Mouse (Mus musculus): ENCODE data around the gene Ceacam16.

The Ceacam16 gene

GRCm38 (mm10) chr7:19861199-19861598 is at the start of gene Ceacam16:
Gene Ceacam16 (minus strand): TSS chr7:19861299.
- no peak for DNase-seq

GRCm38 (mm10) chr7:19910421-19911291 is 49.6 kb upstream of the Ceacam16 start:
- DNase-seq = peak; percentile 69 to 75

DNA sequence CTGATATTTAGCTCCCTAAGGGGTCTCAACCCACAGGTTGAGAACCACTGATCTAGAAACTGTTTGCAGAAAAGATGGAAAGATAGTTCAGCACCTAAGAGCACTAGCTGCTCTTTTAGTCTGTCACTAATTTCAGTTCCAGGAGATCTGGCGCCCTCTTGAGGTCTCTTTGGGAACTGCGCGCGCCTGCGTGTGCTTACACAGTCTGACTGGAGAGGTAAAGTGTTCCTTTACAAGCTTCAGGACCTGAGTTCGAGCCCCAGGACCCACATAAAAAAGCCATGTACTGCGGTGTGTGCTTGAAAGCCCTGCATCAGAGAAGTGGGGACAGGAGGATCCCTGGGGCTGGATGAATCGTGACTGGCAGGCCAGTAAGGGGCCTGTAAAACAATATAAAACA is 28.8 kb upstream of the Ceacam16 start:
- DNase-seq = no peak

DNA sequence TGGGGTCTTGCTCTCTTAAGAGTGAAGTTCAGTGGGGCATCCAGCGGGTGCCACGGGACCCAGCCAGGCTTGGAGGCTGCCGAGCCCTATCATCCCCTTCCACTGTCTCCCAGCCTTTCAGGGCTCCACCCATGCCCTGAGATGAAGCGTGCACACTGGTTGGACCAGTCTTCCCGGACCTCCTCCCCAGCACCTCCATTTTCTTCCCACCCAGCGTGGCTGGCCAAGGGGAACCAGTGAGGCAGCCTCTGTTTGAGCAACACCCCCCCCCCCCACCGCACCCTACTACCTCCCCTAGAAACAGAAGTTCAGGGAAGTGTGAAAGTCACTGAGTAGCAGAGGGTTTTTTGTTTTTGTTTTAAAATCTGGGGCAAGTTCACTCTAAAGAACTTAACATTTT is 26.8 kb upstream of the Ceacam16 start, which contains the start of gene Ceacam19:
TSS of gene Ceacam19 (minus strand) at position 117 of the 400 bp plus-strand sequence.
- DNase-seq = no peak

DNA sequence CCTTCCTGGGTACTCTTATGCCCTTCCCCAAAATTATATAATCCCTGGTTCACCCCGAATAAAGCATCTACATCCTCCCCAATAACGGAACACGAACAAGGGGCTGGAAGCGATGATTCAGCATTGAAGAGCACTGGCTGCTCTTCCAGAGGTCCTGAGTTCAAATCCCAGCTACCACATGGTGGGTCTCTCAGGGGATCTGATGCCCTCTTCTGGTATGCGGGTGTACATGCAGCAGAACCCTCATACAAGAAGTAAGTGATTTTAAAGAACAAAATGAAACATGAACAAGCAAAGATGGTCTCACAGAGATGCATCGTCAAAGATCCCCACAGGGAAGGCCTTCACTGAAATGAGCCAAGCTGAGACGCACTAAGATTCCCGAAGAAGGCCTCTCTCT is 19.7 kb upstream of the Ceacam16 start:
- DNase-seq = no peak

GRCm38 (mm10) chr7:19876781-19877425 is 15.8 kb upstream of the Ceacam16 start:
- DNase-seq = no peak

- no peak for DNase-seq
These were observed 15.0 kb upstream of the Ceacam16 start for GRCm38 (mm10) chr7:19875948-19876682.

DNA sequence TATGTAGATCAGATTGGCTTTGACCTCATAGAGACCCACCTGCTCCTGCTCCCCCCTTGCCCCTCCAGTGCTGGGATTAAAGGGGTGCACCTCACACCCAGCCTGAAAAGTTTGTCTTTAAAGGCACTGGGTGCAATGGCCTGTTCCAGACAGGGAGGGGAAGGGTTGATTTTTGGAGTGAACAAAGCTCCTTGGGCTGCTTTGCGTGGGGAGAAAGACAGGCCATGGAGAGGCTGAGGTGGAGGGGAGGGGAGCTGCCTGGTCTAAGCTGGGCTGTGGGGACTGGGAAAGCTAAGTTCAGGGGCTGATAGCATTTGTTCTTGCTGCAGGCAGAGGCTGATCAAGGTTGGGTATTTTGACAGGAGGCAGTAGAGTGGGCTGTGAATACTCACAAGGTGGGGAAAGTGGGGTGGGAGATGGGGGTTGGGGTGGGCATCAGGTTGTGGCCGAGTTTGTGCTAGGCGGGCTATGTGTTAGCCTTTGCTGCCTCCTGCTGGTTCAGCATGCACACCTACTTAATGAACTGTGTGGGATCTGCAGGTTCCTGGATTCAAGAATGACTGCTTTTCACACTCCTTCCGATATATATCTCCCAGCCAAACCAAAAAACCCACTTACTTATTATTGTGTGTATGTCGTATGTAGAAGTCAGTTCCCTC is 11.0 kb upstream of the Ceacam16 start:
- DNase-seq = peak in 1 of 2 experiments; percentile 27

GRCm38 (mm10) chr7:19871137-19871621 is 10.1 kb upstream of the Ceacam16 start:
- peak; percentile 21 to 41 for DNase-seq

GRCm38 (mm10) chr7:19867751-19868399 is 6.8 kb upstream of the Ceacam16 start:
- DNase-seq = no peak

GRCm38 (mm10) chr7:19866490-19866889 is 5.4 kb upstream of the Ceacam16 start:
- DNase-seq = no peak

- no peak for DNase-seq
These were observed 4.3 kb upstream of the Ceacam16 start for GRCm38 (mm10) chr7:19865246-19866036.

DNA sequence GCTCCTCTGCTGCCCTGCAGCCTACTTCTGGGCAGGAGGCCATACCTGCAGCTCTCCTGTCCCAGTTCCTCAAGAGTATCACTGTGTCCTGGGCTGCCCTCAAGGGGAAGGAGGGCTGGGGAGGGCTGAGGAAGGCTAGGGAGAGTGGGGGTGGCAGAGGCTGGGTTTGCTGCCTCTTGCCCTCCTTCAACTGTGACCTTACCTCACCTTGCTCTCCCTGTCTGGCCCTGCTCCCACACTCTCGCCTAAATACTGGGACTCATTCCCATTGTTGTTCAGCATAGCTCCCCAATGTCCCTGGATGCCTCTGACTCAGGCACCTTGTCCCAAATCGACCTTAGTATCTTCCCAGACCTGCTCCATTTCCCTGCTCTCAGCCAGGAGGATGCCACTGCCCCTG is 3.1 kb upstream of the Ceacam16 start:
- no peak for DNase-seq

- DNase-seq = no peak
These were observed 1.4 kb downstream of the Ceacam16 start for GRCm38 (mm10) chr7:19859740-19860139.

DNA sequence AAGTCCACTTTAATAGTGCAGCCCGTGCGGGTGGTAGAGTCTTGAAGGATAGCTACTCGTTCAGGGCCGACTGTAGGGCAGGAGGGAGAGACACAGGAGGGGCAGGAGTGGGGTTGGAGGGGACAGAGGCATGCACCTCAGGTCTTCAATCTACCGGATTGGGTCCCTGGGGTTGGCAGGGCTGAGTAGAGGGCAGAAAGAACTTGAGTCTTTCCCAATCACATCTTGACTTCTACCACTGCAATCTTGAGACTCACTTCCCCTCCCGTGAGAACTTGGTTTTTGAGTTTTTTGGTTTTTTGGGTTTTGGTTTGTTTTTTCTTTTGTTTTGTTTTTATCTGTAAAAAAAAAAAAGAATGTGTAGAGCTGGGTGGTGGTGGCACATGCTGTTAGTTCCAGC is 4.8 kb downstream of the Ceacam16 start:
- no peak for DNase-seq

DNA sequence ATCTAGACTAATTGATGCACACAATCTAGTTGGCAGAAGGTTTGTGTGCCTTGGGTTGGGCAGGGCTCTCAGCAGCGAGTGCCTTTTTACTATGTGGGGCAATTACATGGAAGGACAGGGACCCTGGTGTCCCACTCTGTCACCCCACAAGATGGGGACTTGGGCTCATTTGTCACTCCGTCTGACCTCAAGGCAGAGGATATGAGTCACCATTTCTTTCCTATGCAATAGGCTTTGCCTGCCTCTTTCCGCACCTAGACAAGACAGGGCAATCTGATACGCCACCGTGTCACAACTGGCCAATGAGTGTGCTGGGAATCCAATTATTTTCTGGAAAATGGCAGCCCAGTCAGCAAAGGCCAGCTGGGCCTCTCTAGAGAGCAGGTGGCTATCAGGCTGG is 5.4 kb downstream of the Ceacam16 start:
- DNase-seq = no peak

- no peak for DNase-seq
These were observed 7.6 kb downstream of the Ceacam16 start for GRCm38 (mm10) chr7:19853526-19853925.

DNA sequence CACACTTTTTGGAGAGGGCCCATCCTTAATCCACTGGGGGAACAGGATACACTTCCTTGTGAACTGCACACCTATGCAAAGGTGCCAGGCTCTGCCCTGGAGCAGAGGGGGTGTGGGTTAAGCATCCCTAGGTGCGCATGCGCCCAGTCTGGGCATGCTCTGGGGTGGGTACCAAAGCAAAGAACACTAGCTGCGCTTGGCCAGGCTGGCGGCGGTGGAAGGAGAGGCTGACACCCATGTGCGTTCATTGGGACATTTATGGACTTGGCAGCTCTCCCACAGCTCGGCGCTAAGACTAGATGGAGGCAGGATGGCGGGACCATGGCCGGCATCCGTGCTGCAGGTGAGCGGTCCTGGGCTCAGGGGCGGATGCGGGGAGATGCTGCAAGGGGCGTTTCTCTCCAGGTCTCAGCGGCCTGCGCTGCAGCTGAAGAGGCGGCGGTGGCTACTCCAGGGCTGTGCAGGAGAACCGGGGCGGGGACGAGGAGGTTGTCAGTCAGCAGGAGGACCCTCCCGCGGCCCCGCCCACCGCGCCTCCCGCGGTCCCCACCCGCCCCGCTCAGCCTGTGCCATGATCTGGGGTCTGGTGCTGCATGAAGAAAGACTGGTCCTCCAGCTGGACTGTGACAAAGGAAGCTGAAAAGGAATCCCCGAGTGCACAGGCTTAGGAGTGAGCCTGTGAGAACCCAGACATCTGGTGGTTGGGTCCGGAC is 9.1 kb downstream of the Ceacam16 start, which contains the start of gene Gm19345:
TSS of gene Gm19345 (plus strand) at position 146 of the 713 bp plus-strand sequence.
- no peak for DNase-seq

GRCm38 (mm10) chr7:19844521-19845171 is 16.5 kb downstream of the Ceacam16 start:
- peak; percentile 72 to 84 for DNase-seq

DNA sequence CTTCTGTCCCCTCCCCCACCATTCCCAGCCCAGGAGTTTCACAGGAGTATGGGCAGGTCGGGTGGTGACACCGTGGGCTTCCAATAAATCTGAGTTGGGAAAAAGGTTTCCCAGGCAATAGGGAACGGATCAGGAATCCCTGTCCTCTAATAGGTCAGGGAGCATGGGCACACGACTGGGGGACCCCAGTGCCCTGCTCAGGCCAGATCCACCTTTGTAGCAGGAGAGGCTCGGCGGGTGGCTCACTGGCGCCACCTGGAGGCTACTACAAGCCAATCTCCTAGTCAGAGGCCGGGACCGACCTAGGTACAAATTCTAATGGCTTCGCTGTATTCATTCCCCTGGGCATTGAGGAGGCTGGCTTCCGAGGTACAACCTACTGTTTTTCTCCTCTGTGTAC is 17.5 kb downstream of the Ceacam16 start:
- DNase-seq = peak in 1 of 2 experiments; percentile 61

Measured in thymus, adult 18-20 months (tissue).